Mouse (Mus musculus): ENCODE results near the gene Dgkb. TPM values are rescaled to one million over a fixed set of nuclear protein-coding genes. Genes with fewer than 3 reads are reported as not detected.

Gene Dgkb
- total RNA-seq, 1 experiment from 2014 or later: not detected

GRCm38 (mm10) chr12:37988066-37988591, 170.6 kb downstream of the Dgkb start:
- ATAC-seq (ENCODE audit: extremely low read depth, insufficient number of reproducible peaks, low FRiP score, poor library complexity, severe bottlenecking): no peak

GRCm38 (mm10) chr12:37993221-37993620, 175.7 kb downstream of the Dgkb start:
- no peak for ATAC-seq (ENCODE audit: extremely low read depth, insufficient number of reproducible peaks, low FRiP score, poor library complexity, severe bottlenecking)

- no peak for ATAC-seq (ENCODE audit: extremely low read depth, insufficient number of reproducible peaks, low FRiP score, poor library complexity, severe bottlenecking)
Measured at GRCm38 (mm10) chr12:37996417-37996946, 179.0 kb downstream of the Dgkb start.

GRCm38 (mm10) chr12:38017674-38018073, 200.1 kb downstream of the Dgkb start:
- ATAC-seq (ENCODE audit: extremely low read depth, insufficient number of reproducible peaks, low FRiP score, poor library complexity, severe bottlenecking): no peak

- ATAC-seq (ENCODE audit: extremely low read depth, insufficient number of reproducible peaks, low FRiP score, poor library complexity, severe bottlenecking): no peak
Measured at GRCm38 (mm10) chr12:38047256-38047655, 229.7 kb downstream of the Dgkb start.

GRCm38 (mm10) chr12:38088224-38088623, 270.7 kb downstream of the Dgkb start:
- ATAC-seq (ENCODE audit: extremely low read depth, insufficient number of reproducible peaks, low FRiP score, poor library complexity, severe bottlenecking): no peak

GRCm38 (mm10) chr12:38111928-38112327, 294.4 kb downstream of the Dgkb start:
- no peak for ATAC-seq (ENCODE audit: extremely low read depth, insufficient number of reproducible peaks, low FRiP score, poor library complexity, severe bottlenecking)

GRCm38 (mm10) chr12:38114990-38115615, 297.6 kb downstream of the Dgkb start:
- ATAC-seq (ENCODE audit: extremely low read depth, insufficient number of reproducible peaks, low FRiP score, poor library complexity, severe bottlenecking): no peak

GRCm38 (mm10) chr12:38123524-38123923, 306.0 kb downstream of the Dgkb start:
- no peak for ATAC-seq (ENCODE audit: extremely low read depth, insufficient number of reproducible peaks, low FRiP score, poor library complexity, severe bottlenecking)

GRCm38 (mm10) chr12:38125297-38125696, 307.8 kb downstream of the Dgkb start:
- no peak for ATAC-seq (ENCODE audit: extremely low read depth, insufficient number of reproducible peaks, low FRiP score, poor library complexity, severe bottlenecking)

- no peak for ATAC-seq (ENCODE audit: extremely low read depth, insufficient number of reproducible peaks, low FRiP score, poor library complexity, severe bottlenecking)
Measured at GRCm38 (mm10) chr12:38130209-38130915, 312.8 kb downstream of the Dgkb start.

GRCm38 (mm10) chr12:38136379-38136778, 318.9 kb downstream of the Dgkb start:
- no peak for ATAC-seq (ENCODE audit: extremely low read depth, insufficient number of reproducible peaks, low FRiP score, poor library complexity, severe bottlenecking)

GRCm38 (mm10) chr12:38140039-38140438, 322.5 kb downstream of the Dgkb start:
- ATAC-seq (ENCODE audit: extremely low read depth, insufficient number of reproducible peaks, low FRiP score, poor library complexity, severe bottlenecking): no peak

GRCm38 (mm10) chr12:38232665-38233064, 415.1 kb downstream of the Dgkb start:
- ATAC-seq (ENCODE audit: extremely low read depth, insufficient number of reproducible peaks, low FRiP score, poor library complexity, severe bottlenecking): no peak

GRCm38 (mm10) chr12:38268856-38269255, 451.3 kb downstream of the Dgkb start:
- no peak for ATAC-seq (ENCODE audit: extremely low read depth, insufficient number of reproducible peaks, low FRiP score, poor library complexity, severe bottlenecking)

- no peak for ATAC-seq (ENCODE audit: extremely low read depth, insufficient number of reproducible peaks, low FRiP score, poor library complexity, severe bottlenecking)
Measured at GRCm38 (mm10) chr12:38301497-38301896, 484.0 kb downstream of the Dgkb start.

GRCm38 (mm10) chr12:38303841-38304240, 486.3 kb downstream of the Dgkb start:
- no peak for ATAC-seq (ENCODE audit: extremely low read depth, insufficient number of reproducible peaks, low FRiP score, poor library complexity, severe bottlenecking)

GRCm38 (mm10) chr12:38304245-38304644, 486.7 kb downstream of the Dgkb start:
- no peak for ATAC-seq (ENCODE audit: extremely low read depth, insufficient number of reproducible peaks, low FRiP score, poor library complexity, severe bottlenecking)

- ATAC-seq (ENCODE audit: extremely low read depth, insufficient number of reproducible peaks, low FRiP score, poor library complexity, severe bottlenecking): no peak
Measured at GRCm38 (mm10) chr12:38309885-38310284, 492.4 kb downstream of the Dgkb start.

- no peak for ATAC-seq (ENCODE audit: extremely low read depth, insufficient number of reproducible peaks, low FRiP score, poor library complexity, severe bottlenecking)
Measured at GRCm38 (mm10) chr12:38327729-38328271, 510.3 kb downstream of the Dgkb start.

All from neutrophil, adult 5-6 weeks (primary cell).